8 mouse cellular contexts compared by ENCODE assay signal in the genomic region with DNA sequence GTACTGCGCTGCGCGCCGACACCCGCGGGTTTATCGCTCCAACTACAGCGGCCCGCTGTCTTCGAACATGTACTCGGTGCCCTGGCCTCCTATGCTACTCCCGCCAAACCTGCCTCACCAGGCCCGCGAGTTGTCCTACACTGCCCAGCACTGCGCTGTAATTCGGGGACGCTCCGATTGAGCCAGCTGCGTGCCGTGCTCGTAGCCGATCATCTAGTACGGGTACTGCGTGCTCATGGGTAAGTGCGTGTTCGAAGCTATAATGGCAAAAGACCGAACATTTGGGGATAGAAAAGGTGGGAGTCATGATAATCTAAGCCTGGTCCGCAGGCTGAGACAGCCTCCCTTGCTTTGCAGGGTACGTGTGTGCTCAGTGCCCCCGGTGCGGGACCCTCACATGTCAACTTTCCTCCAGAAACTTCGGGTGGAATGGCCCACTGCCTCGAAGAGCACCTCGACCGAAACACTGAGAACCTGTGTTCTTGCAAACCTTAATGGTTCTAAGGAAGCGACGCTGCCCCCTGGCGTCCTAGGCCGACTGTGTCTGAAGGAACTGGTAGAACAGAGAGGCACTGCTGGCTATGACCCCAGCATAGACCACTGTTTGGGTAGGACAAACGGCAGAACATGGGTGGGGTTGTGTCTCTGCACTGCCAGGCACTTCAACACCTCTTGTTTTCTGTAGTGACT. TPM values are rescaled to one million over a fixed set of nuclear protein-coding genes. Genes with fewer than 3 reads are reported as not detected.
A peak's percentile ranks its signal among the peaks of the same experiment; 100 is the strongest.
DNase-seq lines count a peak whose midpoint lies in the region; ATAC-seq and TF ChIP-seq lines count a peak whose summit lies in the region.

No protein-coding gene starts in this region.

- 2% methylated on average over 40 of the region's 40 CpGs for WGBS in liver, embryonic 11.5 days
- WGBS in stomach, embryonic 15.5 days, result 2% methylated on average over 40 of the region's 40 CpGs

- DNase-seq in urinary bladder, postnatal 10 days (ENCODE audit: low spot score), result peak; percentile 45
- no peak for DNase-seq in urinary bladder, adult 2 months (ENCODE audit: low spot score)
- peak; percentile 92 for DNase-seq in embryo, embryonic 10 days (ENCODE audit: low spot score)
- peak; percentile 51 to 79 for DNase-seq in gastrocnemius, postnatal 4 days (ENCODE audit: low spot score in 2 of 2)
- peak; percentile 78 for DNase-seq in kidney, adult 11 months
- DNase-seq in liver, embryonic 11.5 days (ENCODE audit: low spot score), result peak; percentile 79

- H3K4me1 ChIP-seq in liver, embryonic 11.5 days (replicated peaks; ENCODE audit: control insufficient read depth, insufficient read depth, low read length), result peaks cover 39% of the 10 kb centered on the region
- peaks cover 34% of the 10 kb centered on the region for H3K4me1 ChIP-seq in stomach, embryonic 15.5 days

- no peak overlapping the region for H3ac ChIP-seq in myocyte (ENCODE audit: control insufficient read depth, insufficient read length)

- H3K9ac ChIP-seq in liver, embryonic 11.5 days (ENCODE audit: low read depth, low read length), result peak overlapping the region; percentile 65
- peak overlapping the region; percentile 44 for H3K9ac ChIP-seq in stomach, embryonic 15.5 days

- H3K27me3 ChIP-seq in liver, embryonic 11.5 days (replicated peaks; ENCODE audit: control insufficient read depth, insufficient read depth, low read length), result no peaks in the 10 kb centered on the region
- H3K27me3 ChIP-seq in myocyte (ENCODE audit: control insufficient read depth, insufficient read depth, insufficient read length), result no peaks in the 10 kb centered on the region
- no peaks in the 10 kb centered on the region for H3K27me3 ChIP-seq in stomach, embryonic 15.5 days (replicated peaks)

- peak overlapping the region; percentile 78 for H3K4me3 ChIP-seq in liver, embryonic 11.5 days (ENCODE audit: low read depth, low read length)
- H3K4me3 ChIP-seq in myocyte, result peak overlapping the region; percentile 52
- peak overlapping the region; percentile 69 for H3K4me3 ChIP-seq in stomach, embryonic 15.5 days (replicated peaks)

- H3K79me2 ChIP-seq in myocyte (ENCODE audit: control insufficient read depth, insufficient read depth), result no peaks in the 10 kb centered on the region

- peak overlapping the region; percentile 60 for H3K27ac ChIP-seq in liver, embryonic 11.5 days (ENCODE audit: low read depth, low read length)
- peak overlapping the region; percentile 75 for H3K27ac ChIP-seq in stomach, embryonic 15.5 days

- ATAC-seq in liver, embryonic 11.5 days (replicated peaks; ENCODE audit: low FRiP score), result peak; percentile 12
- no peak for ATAC-seq in stomach, embryonic 15.5 days (ENCODE audit: insufficient read depth, low FRiP score, low read depth)

- H3K36me3 ChIP-seq in liver, embryonic 11.5 days (ENCODE audit: control insufficient read depth, insufficient read depth, low read length), result peaks cover 30% of the 10 kb centered on the region
- peaks cover 12% of the 10 kb centered on the region for H3K36me3 ChIP-seq in myocyte (ENCODE audit: control insufficient read depth, insufficient read depth)
- peaks cover 28% of the 10 kb centered on the region for H3K36me3 ChIP-seq in stomach, embryonic 15.5 days

- H3K4me2 ChIP-seq in liver, embryonic 11.5 days, result peak overlapping the region; percentile 100
- H3K4me2 ChIP-seq in myocyte (ENCODE audit: low read depth), result peak overlapping the region; percentile 99
- peak overlapping the region; percentile 99 for H3K4me2 ChIP-seq in stomach, embryonic 15.5 days

- TF ChIP-seq POLR2A in myocyte (IDR thresholded peaks at IDR 0.05; ENCODE audit: insufficient read length, low read depth), result peak; percentile 26

- H3K9me3 ChIP-seq in liver, embryonic 11.5 days (ENCODE audit: control insufficient read depth, low read length), result no peaks in the 10 kb centered on the region
- no peaks in the 10 kb centered on the region for H3K9me3 ChIP-seq in stomach, embryonic 15.5 days

TF ChIP-seq in myocyte, 11 proteins besides CTCF, POLR2A, EP300 and RAD21:
- TF ChIP-seq TCF12 (IDR thresholded peaks at IDR 0.05; ENCODE audit: insufficient read depth, poor library complexity, severe bottlenecking), result no peak
- peak; percentile 25 for TF ChIP-seq POLR2AphosphoS2 (IDR thresholded peaks at IDR 0.05; ENCODE audit: insufficient read length, low read depth)
- TF ChIP-seq TCF3 (IDR thresholded peaks at IDR 0.05; ENCODE audit: insufficient read length, low read depth), result no peak
- TF ChIP-seq SRF (IDR thresholded peaks at IDR 0.05; ENCODE audit: control insufficient read depth, insufficient read length, low read depth), result no peak
- peak in 1 of 3 experiments; percentile 10 for TF ChIP-seq MYOG (IDR thresholded peaks at IDR 0.05; ENCODE audit: control insufficient read depth in 1 of 3, insufficient read depth in 1 of 3, insufficient read length in 2 of 3, low read depth in 2 of 3)

RNA-seq across cellular contexts. Expression of gene Dalrd3, which starts 0.7 kb away (rescaled TPM):
- 120 and 184 TPM in 2 replicates for polyA plus RNA-seq in urinary bladder, adult 2 months (2012; rRNA removed)
- total RNA-seq in gastrocnemius, postnatal 4 days (2021), result 10 to 100 TPM; 11.5 to 14.6 TPM
- 102 and 106 TPM in 2 replicates for polyA plus RNA-seq in liver, embryonic 11.5 days (2014; fragmentation: Nextera tagmentation; extraction: Ambion mirVana)
- polyA plus RNA-seq in myocyte (2012; fragmentation: generic; extraction: Trizol), result 50.2 TPM
- polyA plus RNA-seq in stomach, embryonic 15.5 days (2015; fragmentation: Nextera tagmentation; extraction: Ambion mirVana), result 108 and 126 TPM in 2 replicates

RNA-seq across cellular contexts. Expression of gene Ndufaf3, which starts 3.1 kb away (rescaled TPM):
- polyA plus RNA-seq in urinary bladder, adult 2 months (2012; rRNA removed), result 26.2 and 33.6 TPM in 2 replicates
- 10 to 100 TPM; 39.6 to 46.7 TPM for total RNA-seq in gastrocnemius, postnatal 4 days (2021)
- 45.9 and 46.2 TPM in 2 replicates for polyA plus RNA-seq in liver, embryonic 11.5 days (2014; fragmentation: Nextera tagmentation; extraction: Ambion mirVana)
- polyA plus RNA-seq in myocyte (2012; fragmentation: generic; extraction: Trizol), result 25.8 TPM
- 38.0 and 38.9 TPM in 2 replicates for polyA plus RNA-seq in stomach, embryonic 15.5 days (2015; fragmentation: Nextera tagmentation; extraction: Ambion mirVana)

RNA-seq across cellular contexts. Expression of gene Wdr6, which starts 8.2 kb away (rescaled TPM):
- polyA plus RNA-seq in urinary bladder, adult 2 months (2012; rRNA removed), result 48.9 and 59.1 TPM in 2 replicates
- total RNA-seq in gastrocnemius, postnatal 4 days (2021), result 10 to 100 TPM; 27.7 to 32.2 TPM
- polyA plus RNA-seq in liver, embryonic 11.5 days (2014; fragmentation: Nextera tagmentation; extraction: Ambion mirVana), result 51.8 and 54.0 TPM in 2 replicates
- 21.9 TPM for polyA plus RNA-seq in myocyte (2012; fragmentation: generic; extraction: Trizol)
- polyA plus RNA-seq in stomach, embryonic 15.5 days (2015; fragmentation: Nextera tagmentation; extraction: Ambion mirVana), result 74.9 and 88.4 TPM in 2 replicates

RNA-seq across cellular contexts. Expression of gene Impdh2, which starts 10.3 kb away (rescaled TPM):
- 93.9 and 106 TPM in 2 replicates for polyA plus RNA-seq in urinary bladder, adult 2 months (2012; rRNA removed)
- total RNA-seq in gastrocnemius, postnatal 4 days (2021), result 10 to 100 TPM; 78.6 to 92.9 TPM
- polyA plus RNA-seq in liver, embryonic 11.5 days (2014; fragmentation: Nextera tagmentation; extraction: Ambion mirVana), result 285 and 298 TPM in 2 replicates
- polyA plus RNA-seq in myocyte (2012; fragmentation: generic; extraction: Trizol), result 129 TPM
- polyA plus RNA-seq in stomach, embryonic 15.5 days (2015; fragmentation: Nextera tagmentation; extraction: Ambion mirVana), result 152 and 175 TPM in 2 replicates

RNA-seq across cellular contexts. Expression of gene P4htm, which starts 27.1 kb away (rescaled TPM):
- polyA plus RNA-seq in urinary bladder, adult 2 months (2012; rRNA removed), result 21.6 and 21.7 TPM in 2 replicates
- 1 to 10 TPM; 5.0 to 5.5 TPM for total RNA-seq in gastrocnemius, postnatal 4 days (2021)
- polyA plus RNA-seq in liver, embryonic 11.5 days (2014; fragmentation: Nextera tagmentation; extraction: Ambion mirVana), result 2.1 and 2.5 TPM in 2 replicates
- polyA plus RNA-seq in myocyte (2012; fragmentation: generic; extraction: Trizol), result 0.94 TPM
- 5.5 and 6.1 TPM in 2 replicates for polyA plus RNA-seq in stomach, embryonic 15.5 days (2015; fragmentation: Nextera tagmentation; extraction: Ambion mirVana)
